Mouse (Mus musculus) layer of hippocampus, adult 18-20 months (tissue): ENCODE data around the gene Pmel. TPM values are rescaled to one million over a fixed set of nuclear protein-coding genes. Genes with fewer than 3 reads are reported as not detected.

Experiments used
- DNase-seq, 2 experiments: peaks; one replicate each; pipeline ENCODE4 v3.0.0; 2022; ENCODE audit warnings: low spot score in 2 of 2
- total RNA-seq, 2 experiments: library from RNA; stranded (reverse); gene quantifications; 2 replicates each; pipeline ENCODE4 v1.2.3; 2021

Gene Pmel
- total RNA-seq, 2 experiments from 2014 or later: 0.20 to 0.25 TPM

- peak in 1 of 2 experiments; percentile 12 for DNase-seq
Observed at GRCm38 (mm10) chr10:128747646-128748251, 43.8 kb downstream of the Pmel start, which contains the start of gene Pym1. Gene Pym1, plus strand, starts transcription at chr10:128747889.

GRCm38 (mm10) chr10:128748252-128748864 is 44.4 kb downstream of the Pmel start:
- DNase-seq: peak; percentile 71 to 86

Other genes with a start within 250 kb of the Pmel start
- gene Smarcc2, start 244.9 kb upstream of the Pmel start, total RNA-seq: 100 to 1,000 TPM; 242 to 261 TPM
- 100 to 1,000 TPM; 526 to 539 TPM for gene Myl6, start 210.1 kb upstream of the Pmel start, total RNA-seq
- 10 to 100 TPM; 20.7 to 21.2 TPM for gene Myl6b, start 205.5 kb upstream of the Pmel start, total RNA-seq
- gene Esyt1, start 178.3 kb upstream of the Pmel start, total RNA-seq: 1 to 10 TPM; 6.2 to 6.3 TPM
- 10 to 100 TPM; 13.6 to 15.6 TPM for gene Zc3h10, start 156.4 kb upstream of the Pmel start, total RNA-seq
- 1,000 to 10,000 TPM; 1,532 to 1,582 TPM for gene Rpl41, start 154.9 kb upstream of the Pmel start, total RNA-seq
- 10 to 100 TPM; 60.4 to 61.7 TPM for gene Pa2g4, start 138.2 kb upstream of the Pmel start, total RNA-seq
- 1 to 10 TPM; 7.1 to 7.5 TPM for gene Erbb3, start 114.5 kb upstream of the Pmel start, total RNA-seq
- 100 to 1,000 TPM; 273 to 330 TPM for gene Rps26, start 77.4 kb upstream of the Pmel start, total RNA-seq
- 10 to 100 TPM; 15.5 to 16.5 TPM for gene Ikzf4, start 58.2 kb upstream of the Pmel start, total RNA-seq
- gene Suox, start 30.1 kb upstream of the Pmel start, total RNA-seq: 10 to 100 TPM; 12.8 to 13.9 TPM
- gene Rab5b, start 7.9 kb upstream of the Pmel start, total RNA-seq: 100 to 1,000 TPM; 133 to 138 TPM
- 1 to 10 TPM; 1.4 to 2.6 TPM for gene Cdk2, start 836 bp downstream of the Pmel start, total RNA-seq
- 10 to 100 TPM; 10.9 to 12.8 TPM for gene Dgka, start 40.7 kb downstream of the Pmel start, total RNA-seq
- gene Pym1, start 43.7 kb downstream of the Pmel start, total RNA-seq: 10 to 100 TPM; 25.1 to 26.2 TPM
- under 1 TPM; 0.43 to 0.50 TPM for gene Mmp19, start 86.7 kb downstream of the Pmel start, total RNA-seq
- 10 to 100 TPM; 63.8 to 64.8 TPM for gene Dnajc14, start 99.9 kb downstream of the Pmel start, total RNA-seq
- 1 to 10 TPM; 7.9 to 8.1 TPM for gene Tmem198b, start 100.2 kb downstream of the Pmel start, total RNA-seq
- gene Sarnp, start 113.1 kb downstream of the Pmel start, total RNA-seq: 10 to 100 TPM; 37.7 to 38.2 TPM
- gene Ormdl2, start 117.5 kb downstream of the Pmel start, total RNA-seq: 10 to 100 TPM in 1 of 2 experiments, 1 to 10 TPM in 1; 9.3 to 10.4 TPM
- 10 to 100 TPM; 18.2 to 18.9 TPM for gene Gdf11, start 187.5 kb downstream of the Pmel start, total RNA-seq
- gene Cd63, start 196.8 kb downstream of the Pmel start, total RNA-seq: 10 to 100 TPM; 74.2 to 79.4 TPM
- 1 to 10 TPM; 7.1 to 8.1 TPM for gene Rdh5, start 218.7 kb downstream of the Pmel start, total RNA-seq
- gene Bloc1s1, start 219.8 kb downstream of the Pmel start, total RNA-seq: 10 to 100 TPM; 94.9 to 98.7 TPM
- gene Itga7, start 229.6 kb downstream of the Pmel start, total RNA-seq: 10 to 100 TPM; 29.7 to 30.0 TPM